Mouse (Mus musculus) myocyte (in vitro differentiated cells): ENCODE data around the gene Zer1.

Experiments
- CEBPB ChIP-seq: IDR thresholded peaks from 2 replicates; pipeline ENCODE4 v1.6.1; 2011; ENCODE audit warnings: mild to moderate bottlenecking, moderate library complexity; ENCODE audit not compliant: poor library complexity, insufficient read depth, severe bottlenecking
- E2F4 ChIP-seq: IDR thresholded peaks from one replicate; pipeline ENCODE4 v1.6.1; 2011; ENCODE audit warnings: mild to moderate bottlenecking, control low read depth, moderate library complexity; ENCODE audit not compliant: insufficient read depth
- MAX ChIP-seq: IDR thresholded peaks from one replicate; pipeline ENCODE4 v1.6.1; 2011; ENCODE audit warnings: low read depth, mild to moderate bottlenecking, control low read depth
- MYOG ChIP-seq, 3 experiments: IDR thresholded peaks; one replicate each; pipeline ENCODE4 v1.6.1; 2011; ENCODE audit warnings: control low read depth in 2 of 3, low read depth in 2 of 3, mild to moderate bottlenecking in 2 of 3; ENCODE audit not compliant: insufficient read length in 2 of 3, control insufficient read depth in 1 of 3, insufficient read depth in 1 of 3
- POLR2A ChIP-seq: IDR thresholded peaks from one replicate; pipeline ENCODE4 v1.6.1; 2011; ENCODE audit warnings: low read depth, mild to moderate bottlenecking, control low read depth, moderate library complexity; ENCODE audit not compliant: insufficient read length
- POLR2AphosphoS2 ChIP-seq: IDR thresholded peaks from one replicate; pipeline ENCODE4 v1.6.1; 2011; ENCODE audit warnings: low read depth, control low read depth; ENCODE audit not compliant: insufficient read length
- TCF12 ChIP-seq: IDR thresholded peaks from one replicate; pipeline ENCODE4 v1.6.1; 2011; ENCODE audit warnings: mild to moderate bottlenecking, control low read depth; ENCODE audit not compliant: poor library complexity, insufficient read depth, severe bottlenecking
- TCF3 ChIP-seq: IDR thresholded peaks from one replicate; pipeline ENCODE4 v1.6.1; 2011; ENCODE audit warnings: low read depth, control low read depth; ENCODE audit not compliant: insufficient read length
- USF1 ChIP-seq: IDR thresholded peaks from one replicate; pipeline ENCODE4 v1.6.1; 2011; ENCODE audit warnings: low read depth, mild to moderate bottlenecking, control low read depth, moderate library complexity

GRCm38 (mm10) chr2:30151840-30152239 lies 27.5 kb upstream of the Zer1 start:
- TF ChIP-seq USF1 = no peak
- TF ChIP-seq MYOG (IDR thresholded peaks at IDR 0.05; ENCODE audit: control insufficient read depth in 1 of 3, insufficient read depth in 1 of 3, insufficient read length in 2 of 3, low read depth in 2 of 3) = no peak
- no peak for TF ChIP-seq POLR2A
- TF ChIP-seq MAX = no peak
- no peak for TF ChIP-seq TCF12
- TF ChIP-seq E2F4 = no peak
- no peak for TF ChIP-seq TCF3
- TF ChIP-seq POLR2AphosphoS2 = no peak
- no peak for TF ChIP-seq CEBPB
